Mouse (Mus musculus) thymus, adult 2 months (tissue): Measurements from ENCODE around the gene Vsig10. TPM values are rescaled to one million over a fixed set of nuclear protein-coding genes. Genes with fewer than 3 reads are reported as not detected.

Source experiments
- DNase-seq: peaks from one replicate; pipeline ENCODE4 v3.0.0; 2021
- H3K27ac ChIP-seq: fragments of 200-500 bp; 2 replicates; pipeline ENCODE4 v1.5.1; 2012; ENCODE audit warnings: low read length, control low read depth; ENCODE audit not compliant: control insufficient read depth, insufficient read depth
- H3K27me3 ChIP-seq: fragments of 200-500 bp; 2 replicates; pipeline ENCODE4 v1.6.1; 2012; ENCODE audit warnings: mild to moderate bottlenecking, low read length, moderate library complexity, mixed read lengths; ENCODE audit not compliant: control insufficient read depth, insufficient read depth
- H3K36me3 ChIP-seq: fragments of 200-500 bp; 2 replicates; pipeline ENCODE4 v1.6.1; 2012; ENCODE audit warnings: mild to moderate bottlenecking, low read length, moderate library complexity; ENCODE audit not compliant: control insufficient read depth, insufficient read depth
- H3K4me1 ChIP-seq: fragments of 200-500 bp; replicated peaks from 2 replicates; pipeline ENCODE4 v1.6.1; 2012; ENCODE audit warnings: low read length; ENCODE audit not compliant: control insufficient read depth, insufficient read depth
- H3K4me3 ChIP-seq: fragments of 200-500 bp; 2 replicates; pipeline ENCODE4 v1.5.1; 2012; ENCODE audit warnings: mild to moderate bottlenecking, low read length, control low read depth, moderate library complexity; ENCODE audit not compliant: control insufficient read depth, insufficient read depth
- CTCF ChIP-seq: fragments of 200-500 bp; IDR thresholded peaks from 2 replicates; pipeline ENCODE4 v1.5.1; 2012; ENCODE audit warnings: mild to moderate bottlenecking, control low read depth, low read length, moderate library complexity, borderline replicate concordance; ENCODE audit not compliant: control insufficient read depth, poor library complexity, insufficient read depth; ENCODE audit errors: extremely low read depth
- POLR2A ChIP-seq: fragments of 200-500 bp; IDR thresholded peaks from 2 replicates; pipeline ENCODE4 v1.6.1; 2012; ENCODE audit warnings: mild to moderate bottlenecking, low read length, control low read depth, moderate library complexity; ENCODE audit not compliant: control insufficient read depth, poor library complexity, insufficient read depth; ENCODE audit errors: extremely low read depth
- WGBS: fragments of 180-500 bp; shearing (Covaris S2); methylation state at CpG from one replicate; pipeline ENCODE4 v1.1.7; 2018; 5-methylcytosine and 5-hydroxymethylcytosine counted together
- polyA plus RNA-seq: library from polyadenylated mRNA; depleted of rRNA; stranded (reverse); fragments of >200 nt; gene quantifications from 2 replicates; pipeline ENCODE4 v1.2.3, GENCODE M21; 2012; rRNA removed

Vsig10 gene
- polyA plus RNA-seq, 1 experiment, result 11.5 TPM

GRCm38 (mm10) chr5:117403609-117404008, 84.7 kb downstream of the Vsig10 start:
- H3K27me3 ChIP-seq, result no peaks in the 10 kb centered on the region
- H3K27ac ChIP-seq, result no peak overlapping the region
- no peak overlapping the region for H3K4me3 ChIP-seq
- no peaks in the 10 kb centered on the region for H3K4me1 ChIP-seq
- H3K36me3 ChIP-seq, result no peaks in the 10 kb centered on the region
- 87% methylated on average over 8 of the region's 8 CpGs for WGBS
- no peak for TF ChIP-seq CTCF
- no peak for TF ChIP-seq POLR2A
- no peak for DNase-seq

Other genes starting within 250 kb of the Vsig10 start
- gene Suds3, start 203.0 kb upstream of the Vsig10 start, polyA plus RNA-seq, result 108 and 113 TPM in 2 replicates
- 43.5 and 50.8 TPM in 2 replicates for gene Taok3, start 199.0 kb upstream of the Vsig10 start, polyA plus RNA-seq
- 498 and 588 TPM in 2 replicates for gene Pebp1, start 31.5 kb upstream of the Vsig10 start, polyA plus RNA-seq
- 91.8 and 120 TPM in 2 replicates for gene Wsb2, start 38.2 kb downstream of the Vsig10 start, polyA plus RNA-seq
- 63.7 and 65.4 TPM in 2 replicates for gene Rfc5, start 70.0 kb downstream of the Vsig10 start, polyA plus RNA-seq
- 0.54 and 0.84 TPM in 2 replicates for gene Ksr2, start 94.9 kb downstream of the Vsig10 start, polyA plus RNA-seq